Mouse (Mus musculus) heart, embryonic 10.5 days (tissue): Measurements from ENCODE around the gene Abi3bp. TPM values are rescaled to one million over a fixed set of nuclear protein-coding genes. Genes with fewer than 3 reads are reported as not detected.

Source experiments
- DNase-seq: peaks from one replicate; pipeline ENCODE4 v3.0.0-alpha.2; 2017; ENCODE audit warnings: low spot score
- H3K27ac ChIP-seq: fragments of 300-500 bp; sonication (generic); 2 replicates; pipeline ENCODE4 v1.5.1; 2016; ENCODE audit warnings: mild to moderate bottlenecking
- H3K27me3 ChIP-seq: fragments of 300-500 bp; sonication (generic); 2 replicates; pipeline ENCODE4 v1.6.1; 2016; ENCODE audit warnings: mild to moderate bottlenecking; ENCODE audit not compliant: poor library complexity, insufficient read depth, severe bottlenecking
- H3K36me3 ChIP-seq: fragments of 300-500 bp; sonication (generic); 2 replicates; pipeline ENCODE4 v1.6.1; 2016; ENCODE audit warnings: mild to moderate bottlenecking, moderate library complexity
- H3K4me1 ChIP-seq: fragments of 300-500 bp; sonication (generic); 2 replicates; pipeline ENCODE4 v1.6.1; 2016; ENCODE audit warnings: mild to moderate bottlenecking
- H3K4me3 ChIP-seq: fragments of 300-500 bp; sonication (generic); 2 replicates; pipeline ENCODE4 v1.5.1; 2016; ENCODE audit warnings: mild to moderate bottlenecking, moderate library complexity
- H3K9me3 ChIP-seq: fragments of 300-500 bp; sonication (generic); 2 replicates; pipeline ENCODE4 v1.6.1; 2016; ENCODE audit warnings: mild to moderate bottlenecking, moderate library complexity
- WGBS: fragments of 180-500 bp; shearing (Covaris S2); methylation state at CpG from one replicate; pipeline ENCODE4 v1.1.7; 2016; 5-methylcytosine and 5-hydroxymethylcytosine counted together
- polyA plus RNA-seq: library from polyadenylated mRNA; unstranded; fragments of >200 nt; fragmentation: Nextera tagmentation; extraction: Ambion mirVana; gene quantifications from 2 replicates; pipeline ENCODE4 v1.2.1, GENCODE M21; 2016

Abi3bp gene
- polyA plus RNA-seq, 1 experiment from 2014 or later = 0.48 TPM

- WGBS = under 1% methylated on average over 31 of the region's 38 CpGs
- peak overlapping the region; percentile 99 for H3K27ac ChIP-seq
- DNase-seq = no peak
- H3K36me3 ChIP-seq = peaks cover 12% of the 10 kb centered on the region
- H3K9me3 ChIP-seq = no peaks in the 10 kb centered on the region
- peaks cover 10% of the 10 kb centered on the region for H3K4me1 ChIP-seq
- no peaks in the 10 kb centered on the region for H3K27me3 ChIP-seq
- H3K4me3 ChIP-seq = peak overlapping the region; percentile 89
Observed at GRCm38 (mm10) chr16:56716557-56717179, 239.0 kb downstream of the Abi3bp start.

GRCm38 (mm10) chr16:56717224-56718200 lies 239.8 kb downstream of the Abi3bp start, which contains the start of gene Tfg:
Gene Tfg, minus strand, starts transcription at chr16:56717450.
- H3K4me3 ChIP-seq = peak within 1 kb of the TSS; percentile 89

GRCm38 (mm10) chr16:56719031-56719430 lies 241.4 kb downstream of the Abi3bp start:
- no peaks in the 10 kb centered on the region for H3K9me3 ChIP-seq
- peaks cover 10% of the 10 kb centered on the region for H3K4me1 ChIP-seq
- H3K27ac ChIP-seq = no peak overlapping the region
- H3K36me3 ChIP-seq = no peaks in the 10 kb centered on the region
- DNase-seq = no peak
- no peaks in the 10 kb centered on the region for H3K27me3 ChIP-seq
- no peak overlapping the region for H3K4me3 ChIP-seq

More at GRCm38 (mm10) chr16:56717224-56718200, 239.8 kb downstream of the Abi3bp start, which contains the start of gene Tfg:
- Histone ChIP-seq H3K27ac (peak within 1 kb of the TSS; percentile 99), H3K27me3 (no peaks in the 10 kb centered on the region), H3K4me1 (peaks cover 10% of the 10 kb centered on the region), H3K36me3 (peaks cover 3% of the 10 kb centered on the region), H3K9me3 (no peaks in the 10 kb centered on the region)
- WGBS = under 1% methylated on average over 60 of the region's 62 CpGs
- DNase-seq = peak; percentile 100

- H3K36me3 ChIP-seq = no peaks in the 10 kb centered on the region
- no peak overlapping the region for H3K4me3 ChIP-seq
- no peaks in the 10 kb centered on the region for H3K27me3 ChIP-seq
- 56% methylated on average over 4 of the region's 4 CpGs for WGBS
- H3K9me3 ChIP-seq = no peaks in the 10 kb centered on the region
- H3K27ac ChIP-seq = no peak overlapping the region
- no peaks in the 10 kb centered on the region for H3K4me1 ChIP-seq
- DNase-seq = no peak
Observed at GRCm38 (mm10) chr16:56722357-56722756, 244.7 kb downstream of the Abi3bp start.

GRCm38 (mm10) chr16:56724927-56725326 lies 247.2 kb downstream of the Abi3bp start:
- no peaks in the 10 kb centered on the region for H3K27me3 ChIP-seq
- H3K4me3 ChIP-seq = no peak overlapping the region
- WGBS = 83% methylated on average over 10 of the region's 10 CpGs
- no peaks in the 10 kb centered on the region for H3K36me3 ChIP-seq
- no peak overlapping the region for H3K27ac ChIP-seq
- DNase-seq = no peak
- H3K9me3 ChIP-seq = no peaks in the 10 kb centered on the region
- H3K4me1 ChIP-seq = no peaks in the 10 kb centered on the region

GRCm38 (mm10) chr16:56729060-56729459 lies 251.4 kb downstream of the Abi3bp start:
- 38% methylated on average over 1 of the region's 1 CpGs for WGBS

More at GRCm38 (mm10) chr16:56729060-56729459, 251.4 kb downstream of the Abi3bp start:
- Histone ChIP-seq H3K4me3 (no peak overlapping the region), H3K9me3 (no peaks in the 10 kb centered on the region), H3K4me1 (no peaks in the 10 kb centered on the region), H3K27ac (no peak overlapping the region), H3K36me3 (no peaks in the 10 kb centered on the region), H3K27me3 (no peaks in the 10 kb centered on the region)
- DNase-seq = no peak

Other genes with a start within 250 kb of the Abi3bp start
- gene Tfg, start 239.6 kb downstream of the Abi3bp start, polyA plus RNA-seq = 151 and 158 TPM in 2 replicates